Mouse (Mus musculus) lung, embryonic 14.5 days (tissue): Measurements from ENCODE around the gene Stum. TPM values are rescaled to one million over a fixed set of nuclear protein-coding genes. Genes with fewer than 3 reads are reported as not detected.
A peak's percentile ranks its signal among the peaks of the same experiment; 100 is the strongest.

Experiments
- ATAC-seq: fragments of 200-750 bp; cut with Nextera tagmentation; 2 replicates; pipeline ENCODE4 v1.8.0; 2017; ENCODE audit warnings: mild to moderate bottlenecking, moderate TSS enrichment, moderate library complexity; ENCODE audit not compliant: insufficient read depth
- DNase-seq: peaks from one replicate; pipeline ENCODE4 v3.0.0-alpha.2; 2015
- H3K27ac ChIP-seq: fragments of 300-500 bp; sonication (generic); 2 replicates; pipeline ENCODE4 v1.5.1; 2014; ENCODE audit warnings: low read depth, mild to moderate bottlenecking, moderate library complexity
- H3K27me3 ChIP-seq: fragments of 300-500 bp; sonication (generic); 2 replicates; pipeline ENCODE4 v1.6.1; 2014; ENCODE audit warnings: low read length, control low read depth; ENCODE audit not compliant: insufficient read depth
- H3K36me3 ChIP-seq: fragments of 300-500 bp; sonication (generic); 2 replicates; pipeline ENCODE4 v1.6.1; 2014; ENCODE audit warnings: control low read depth; ENCODE audit not compliant: insufficient read depth
- H3K4me1 ChIP-seq: fragments of 300-500 bp; sonication (generic); 2 replicates; pipeline ENCODE4 v1.6.1; 2014; ENCODE audit warnings: antibody characterized with exemption, control low read depth; ENCODE audit not compliant: insufficient read depth
- H3K4me2 ChIP-seq: fragments of 300-500 bp; sonication (generic); 2 replicates; pipeline ENCODE4 v1.6.1; 2014; ENCODE audit warnings: mild to moderate bottlenecking
- H3K4me3 ChIP-seq: fragments of 300-500 bp; sonication (generic); 2 replicates; pipeline ENCODE4 v1.5.1; 2014; ENCODE audit warnings: low read depth, low read length
- H3K9ac ChIP-seq: fragments of 300-500 bp; sonication (generic); 2 replicates; pipeline ENCODE4 v1.6.1; 2014
- H3K9me3 ChIP-seq: fragments of 300-500 bp; sonication (generic); 2 replicates; pipeline ENCODE4 v1.6.1; 2016; ENCODE audit warnings: low read depth, low read length, control low read depth
- CTCF ChIP-seq: IDR thresholded peaks from 2 replicates; pipeline ENCODE4 v1.5.1; 2016; ENCODE audit warnings: antibody characterized with exemption, low read depth
- WGBS: fragments of 180-500 bp; shearing (Covaris S2); extraction: QIAGEN DNeasy Blood & Tissue Kit; methylation state at CpG from one replicate; pipeline ENCODE4 v1.1.7; 2014; 5-methylcytosine and 5-hydroxymethylcytosine counted together
- polyA plus RNA-seq: library from polyadenylated mRNA; unstranded; fragments of >200 nt; fragmentation: Nextera tagmentation; extraction: Ambion mirVana; gene quantifications from 2 replicates; pipeline ENCODE4 v1.2.1, GENCODE M21; 2014

The Stum gene
- polyA plus RNA-seq, 1 experiment from 2014 or later, result not detected

- DNase-seq (peak; percentile 99), ATAC-seq (peak; percentile 96)
- Histone ChIP-seq H3K4me2 (peak overlapping the region; percentile 79), H3K4me1 (peaks cover 16% of the 10 kb centered on the region), H3K4me3 (peak overlapping the region; percentile 38), H3K27me3 (no peaks in the 10 kb centered on the region), H3K9ac (peak overlapping the region; percentile 58), H3K27ac (peak overlapping the region; percentile 91), H3K9me3 (no peaks in the 10 kb centered on the region), H3K36me3 (no peaks in the 10 kb centered on the region)
- TF ChIP-seq CTCF, result peak; percentile 86
- 2% methylated on average over 27 of the region's 27 CpGs for WGBS
These were observed 96.2 kb downstream of the Stum start for GRCm38 (mm10) chr1:180386951-180387749.

GRCm38 (mm10) chr1:180385308-180385707 is 98.0 kb downstream of the Stum start:
- Histone ChIP-seq H3K27me3 (no peaks in the 10 kb centered on the region), H3K27ac (no peak overlapping the region)

GRCm38 (mm10) chr1:180384486-180384885 is 98.8 kb downstream of the Stum start:
- WGBS, result 60% methylated on average over 10 of the region's 10 CpGs
- no peak for DNase-seq
- Histone ChIP-seq H3K9me3 (no peaks in the 10 kb centered on the region), H3K27ac (no peak overlapping the region), H3K4me2 (no peak overlapping the region), H3K9ac (no peak overlapping the region), H3K36me3 (no peaks in the 10 kb centered on the region), H3K4me3 (no peak overlapping the region), H3K27me3 (no peaks in the 10 kb centered on the region), H3K4me1 (peaks cover 12% of the 10 kb centered on the region)
- TF ChIP-seq CTCF, result no peak
- ATAC-seq, result no peak

More at GRCm38 (mm10) chr1:180385308-180385707, 98.0 kb downstream of the Stum start:
- ATAC-seq (no peak), DNase-seq (no peak)
- Histone ChIP-seq H3K36me3 (no peaks in the 10 kb centered on the region), H3K4me1 (peaks cover 12% of the 10 kb centered on the region), H3K9me3 (no peaks in the 10 kb centered on the region), H3K4me3 (no peak overlapping the region), H3K9ac (no peak overlapping the region), H3K4me2 (no peak overlapping the region)
- WGBS, result 77% methylated on average over 6 of the region's 6 CpGs
- no peak for TF ChIP-seq CTCF

- ATAC-seq (no peak), DNase-seq (no peak)
- Histone ChIP-seq H3K4me3 (no peak overlapping the region), H3K27me3 (no peaks in the 10 kb centered on the region), H3K9me3 (no peaks in the 10 kb centered on the region), H3K27ac (no peak overlapping the region), H3K36me3 (no peaks in the 10 kb centered on the region), H3K4me1 (peaks cover 9% of the 10 kb centered on the region), H3K4me2 (no peak overlapping the region), H3K9ac (no peak overlapping the region)
- 93% methylated on average over 8 of the region's 8 CpGs for WGBS
- no peak for TF ChIP-seq CTCF
These were observed 99.4 kb downstream of the Stum start for GRCm38 (mm10) chr1:180383884-180384283.

Other genes with a start within 250 kb of the Stum start
- gene Psen2, start 220.1 kb downstream of the Stum start, polyA plus RNA-seq, result 7.9 and 9.8 TPM in 2 replicates
- gene Itpkb, start 153.0 kb downstream of the Stum start, polyA plus RNA-seq, result 8.1 and 9.0 TPM in 2 replicates
- gene Parp1, start 85.4 kb upstream of the Stum start, polyA plus RNA-seq, result 147 TPM in 2 replicates
- 23.6 and 24.3 TPM in 2 replicates for gene Lin9, start 157.6 kb upstream of the Stum start, polyA plus RNA-seq
- gene Mixl1, start 213.5 kb upstream of the Stum start, polyA plus RNA-seq, result 0.33 and 0.45 TPM in 2 replicates
- gene Acbd3, start 242.5 kb upstream of the Stum start, polyA plus RNA-seq, result 26.3 and 27.0 TPM in 2 replicates